11 mouse cellular contexts compared by ENCODE assay signal in the genomic region with DNA sequence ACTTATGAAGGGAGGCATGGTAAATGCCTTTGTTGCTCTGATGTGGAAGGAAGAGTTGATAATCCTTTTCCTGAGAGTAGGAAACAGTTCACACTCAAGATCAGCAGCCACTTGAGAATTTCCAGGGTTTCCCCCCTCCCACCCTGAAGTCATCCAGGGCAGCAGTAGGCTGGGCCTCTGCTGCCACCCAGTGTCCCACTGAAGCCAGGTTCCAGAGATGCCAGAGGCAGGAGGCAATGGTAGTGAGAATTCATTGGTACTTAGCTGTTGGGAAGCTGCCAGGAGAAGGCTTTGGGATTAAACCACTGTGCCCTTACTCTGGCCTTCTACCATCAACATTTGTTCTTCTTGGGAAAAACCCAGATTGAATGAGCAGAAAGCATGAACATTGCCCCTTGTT. TPM values are rescaled to one million over a fixed set of nuclear protein-coding genes. Genes with fewer than 3 reads are reported as not detected.
DNase-seq lines count a peak whose midpoint lies in the region; ATAC-seq and TF ChIP-seq lines count a peak whose summit lies in the region.
"Had no signal": no experiment of that assay in that cellular context is flagged by ENCODE, and none has a peak within 500 bp of the region (broad histone marks: within the 10 kb centered on the region; RNA-seq: fewer than 3 reads in every experiment).

No protein-coding gene starts in this region.

- H3K36me3 ChIP-seq in intestine, postnatal 0 days (ENCODE audit: control insufficient read depth, insufficient read depth): no peaks in the 10 kb centered on the region
- no peaks in the 10 kb centered on the region for H3K36me3 ChIP-seq in intestine, embryonic 15.5 days
- H3K36me3 ChIP-seq: embryonic facial prominence, embryonic 12.5 days had no signal

- no peaks in the 10 kb centered on the region for H3K27me3 ChIP-seq in intestine, postnatal 0 days (replicated peaks; ENCODE audit: control insufficient read depth, insufficient read depth, low read length)
- H3K27me3 ChIP-seq in intestine, embryonic 15.5 days (replicated peaks): no peaks in the 10 kb centered on the region
- H3K27me3 ChIP-seq: embryonic facial prominence, embryonic 12.5 days had no signal

- H3K4me1 ChIP-seq in intestine, postnatal 0 days (replicated peaks; ENCODE audit: control insufficient read depth, insufficient read depth, low read length): no peaks in the 10 kb centered on the region
- H3K4me1 ChIP-seq in intestine, embryonic 15.5 days (replicated peaks): no peaks in the 10 kb centered on the region
- H3K4me1 ChIP-seq: embryonic facial prominence, embryonic 12.5 days had no signal

- no peak overlapping the region for H3K9ac ChIP-seq in intestine, postnatal 0 days (ENCODE audit: low read depth, low read length)
- H3K9ac ChIP-seq in intestine, embryonic 15.5 days: no peak overlapping the region
- H3K9ac ChIP-seq: embryonic facial prominence, embryonic 12.5 days had no signal

- no peak for ATAC-seq in intestine, postnatal 0 days
- ATAC-seq in intestine, embryonic 15.5 days: no peak

- DNase-seq in adrenal gland, postnatal 25 days: peak; percentile 34
- DNase-seq in adrenal gland, adult 18-20 months (ENCODE audit: low spot score in 2 of 2): no peak
- peak; percentile 49 for DNase-seq in 3T3-L1 (ENCODE audit: low read depth, low spot score)
- DNase-seq in left cerebral cortex, postnatal 36 days (ENCODE audit: low spot score in 2 of 2): peak; percentile 21
- no peak for DNase-seq in spleen, adult 12 weeks (ENCODE audit: low spot score)
- DNase-seq in cerebellum, adult 11 months: no peak
- DNase-seq: layer of hippocampus, adult 9-11 months had no signal

- no peaks in the 10 kb centered on the region for H3K9me3 ChIP-seq in intestine, postnatal 0 days (ENCODE audit: control insufficient read depth)
- no peaks in the 10 kb centered on the region for H3K9me3 ChIP-seq in intestine, embryonic 15.5 days
- H3K9me3 ChIP-seq: embryonic facial prominence, embryonic 12.5 days had no signal

- H3K27ac ChIP-seq in intestine, postnatal 0 days (ENCODE audit: low read depth, low read length): no peak overlapping the region
- H3K27ac ChIP-seq in intestine, embryonic 15.5 days: no peak overlapping the region
- H3K27ac ChIP-seq: embryonic facial prominence, embryonic 12.5 days had no signal

- intact Hi-C loops in left cerebral cortex, postnatal 36 days (cut with DNase I): no loop called here

- no peak overlapping the region for H3K4me3 ChIP-seq in intestine, postnatal 0 days (ENCODE audit: low read depth, low read length)
- no peak overlapping the region for H3K4me3 ChIP-seq in intestine, embryonic 15.5 days (replicated peaks)
- H3K4me3 ChIP-seq: embryonic facial prominence, embryonic 12.5 days had no signal

- no peak overlapping the region for H3K4me2 ChIP-seq in intestine, postnatal 0 days (replicated peaks; ENCODE audit: low read depth)
- no peak overlapping the region for H3K4me2 ChIP-seq in intestine, embryonic 15.5 days (replicated peaks)
- H3K4me2 ChIP-seq: embryonic facial prominence, embryonic 12.5 days; heart, embryonic 11.5 days had no signal

- TF ChIP-seq CTCF in intestine, postnatal 0 days (IDR thresholded peaks at IDR 0.05; ENCODE audit: low read depth): peak; percentile 59

RNA-seq across cellular contexts. Expression of a gene that starts 18.9 kb away (rescaled TPM):
- 218 and 240 TPM in 2 replicates for total RNA-seq in adrenal gland, postnatal 25 days (2021)
- 100 to 1,000 TPM; 108 to 186 TPM for total RNA-seq in adrenal gland, adult 18-20 months (2021)
- polyA plus RNA-seq in intestine, postnatal 0 days (2015; fragmentation: Nextera tagmentation; extraction: Ambion mirVana): 20.4 and 20.9 TPM in 2 replicates
- polyA plus RNA-seq in intestine, embryonic 15.5 days (2015; fragmentation: Nextera tagmentation; extraction: Ambion mirVana): 74.2 and 81.2 TPM in 2 replicates
- 10 to 100 TPM; 49.2 to 61.7 TPM for total RNA-seq in left cerebral cortex, postnatal 36 days (2021)

Comparison
In these comparisons a context has a peak if more than half of its experiments do, and no peak if none do; other contexts are left out.
1. DNase-seq: peak in adrenal gland, postnatal 25 days (single experiment), 3T3-L1 (single experiment) and left cerebral cortex, postnatal 36 days (2 of 2); none in adrenal gland, adult 18-20 months (0 of 2), spleen, adult 12 weeks (single experiment) and cerebellum, adult 11 months (single experiment).